Mouse (Mus musculus) intestine, postnatal 0 days (tissue): ENCODE results near the gene Cd99l2. TPM values are rescaled to one million over a fixed set of nuclear protein-coding genes. Genes with fewer than 3 reads are reported as not detected.

Experiments used
- ATAC-seq: fragments of 200-750 bp; cut with Nextera tagmentation; 2 replicates; pipeline ENCODE4 v1.8.0; 2017; ENCODE audit warnings: mild to moderate bottlenecking, moderate TSS enrichment, moderate library complexity
- H3K27ac ChIP-seq: fragments of 300-500 bp; sonication (generic); 2 replicates; pipeline ENCODE4 v1.5.1; 2014; ENCODE audit warnings: mild to moderate bottlenecking, low read depth, low read length, moderate library complexity
- H3K27me3 ChIP-seq: fragments of 300-500 bp; sonication (generic); replicated peaks from 2 replicates; pipeline ENCODE4 v1.6.1; 2014; ENCODE audit warnings: low read length, mixed read lengths; ENCODE audit not compliant: control insufficient read depth, insufficient read depth
- H3K36me3 ChIP-seq: fragments of 300-500 bp; sonication (generic); 2 replicates; pipeline ENCODE4 v1.6.1; 2014; ENCODE audit warnings: mild to moderate bottlenecking, moderate library complexity; ENCODE audit not compliant: control insufficient read depth, insufficient read depth
- H3K4me1 ChIP-seq: fragments of 300-500 bp; sonication (generic); replicated peaks from 2 replicates; pipeline ENCODE4 v1.6.1; 2014; ENCODE audit warnings: antibody characterized with exemption, low read length, mixed read lengths; ENCODE audit not compliant: control insufficient read depth, insufficient read depth
- H3K4me2 ChIP-seq: fragments of 300-500 bp; sonication (generic); replicated peaks from 2 replicates; pipeline ENCODE4 v1.6.1; 2014; ENCODE audit warnings: low read depth, mild to moderate bottlenecking, moderate library complexity
- H3K4me3 ChIP-seq: fragments of 300-500 bp; sonication (generic); 2 replicates; pipeline ENCODE4 v1.5.1; 2014; ENCODE audit warnings: low read depth, low read length
- H3K9ac ChIP-seq: fragments of 300-500 bp; sonication (generic); 2 replicates; pipeline ENCODE4 v1.6.1; 2014; ENCODE audit warnings: mild to moderate bottlenecking, low read depth, low read length
- H3K9me3 ChIP-seq: fragments of 300-500 bp; sonication (generic); 2 replicates; pipeline ENCODE4 v1.6.1; 2016; ENCODE audit warnings: mixed run types; ENCODE audit not compliant: control insufficient read depth
- CTCF ChIP-seq: sonication (generic); IDR thresholded peaks from 2 replicates; pipeline ENCODE4 v1.5.1; 2016; ENCODE audit warnings: low read depth, mild to moderate bottlenecking, control low read depth, antibody characterized with exemption, moderate library complexity
- WGBS: fragments of 180-500 bp; shearing (Covaris S2); extraction: QIAGEN DNeasy Blood & Tissue Kit; methylation state at CpG from one replicate; pipeline ENCODE4 v1.1.7; 2014; 5-methylcytosine and 5-hydroxymethylcytosine counted together
- polyA plus RNA-seq: library from polyadenylated mRNA; unstranded; fragments of >200 nt; fragmentation: Nextera tagmentation; extraction: Ambion mirVana; gene quantifications from 2 replicates; pipeline ENCODE4 v1.2.1, GENCODE M21; 2015

Cd99l2 gene
- polyA plus RNA-seq, 1 experiment from 2014 or later = 9.0 TPM

GRCm38 (mm10) chrX:71442916-71443315, 49.7 kb downstream of the Cd99l2 start:
- Histone ChIP-seq H3K27me3 (no peaks in the 10 kb centered on the region), H3K36me3 (no peaks in the 10 kb centered on the region), H3K27ac (no peak overlapping the region), H3K4me1 (no peaks in the 10 kb centered on the region), H3K9ac (no peak overlapping the region), H3K9me3 (no peaks in the 10 kb centered on the region), H3K4me3 (no peak overlapping the region), H3K4me2 (no peak overlapping the region)
- no peak for ATAC-seq
- no peak for TF ChIP-seq CTCF
- 76% methylated on average over 5 of the region's 5 CpGs for WGBS

GRCm38 (mm10) chrX:71439473-71439872, 53.2 kb downstream of the Cd99l2 start:
- no peak for ATAC-seq
- Histone ChIP-seq H3K27ac (no peak overlapping the region), H3K9ac (no peak overlapping the region), H3K4me3 (no peak overlapping the region), H3K27me3 (no peaks in the 10 kb centered on the region), H3K4me2 (no peak overlapping the region), H3K36me3 (no peaks in the 10 kb centered on the region), H3K9me3 (no peaks in the 10 kb centered on the region), H3K4me1 (no peaks in the 10 kb centered on the region)
- no peak for TF ChIP-seq CTCF
- 81% methylated on average over 6 of the region's 6 CpGs for WGBS

GRCm38 (mm10) chrX:71435542-71435941, 57.1 kb downstream of the Cd99l2 start:
- no peak for TF ChIP-seq CTCF
- Histone ChIP-seq H3K4me1 (no peaks in the 10 kb centered on the region), H3K9ac (no peak overlapping the region), H3K4me2 (no peak overlapping the region), H3K4me3 (no peak overlapping the region), H3K9me3 (no peaks in the 10 kb centered on the region), H3K27ac (no peak overlapping the region), H3K36me3 (no peaks in the 10 kb centered on the region), H3K27me3 (no peaks in the 10 kb centered on the region)
- 84% methylated on average over 2 of the region's 2 CpGs for WGBS
- no peak for ATAC-seq

GRCm38 (mm10) chrX:71434860-71435259, 57.8 kb downstream of the Cd99l2 start:
- no peak overlapping the region for H3K9ac ChIP-seq
- H3K27ac ChIP-seq = no peak overlapping the region
- H3K27me3 ChIP-seq = no peaks in the 10 kb centered on the region
- no peak overlapping the region for H3K4me2 ChIP-seq
- H3K36me3 ChIP-seq = no peaks in the 10 kb centered on the region
- ATAC-seq = no peak
- H3K9me3 ChIP-seq = no peaks in the 10 kb centered on the region
- no peak for TF ChIP-seq CTCF
- no peak overlapping the region for H3K4me3 ChIP-seq
- 82% methylated on average over 8 of the region's 8 CpGs for WGBS
- no peaks in the 10 kb centered on the region for H3K4me1 ChIP-seq

GRCm38 (mm10) chrX:71434448-71434847, 58.2 kb downstream of the Cd99l2 start:
- WGBS = 94% methylated on average over 1 of the region's 1 CpGs
- Histone ChIP-seq H3K9me3 (no peaks in the 10 kb centered on the region), H3K4me2 (no peak overlapping the region), H3K27me3 (no peaks in the 10 kb centered on the region), H3K27ac (no peak overlapping the region), H3K9ac (no peak overlapping the region), H3K4me3 (no peak overlapping the region), H3K36me3 (no peaks in the 10 kb centered on the region), H3K4me1 (no peaks in the 10 kb centered on the region)
- no peak for ATAC-seq
- no peak for TF ChIP-seq CTCF

GRCm38 (mm10) chrX:71430900-71431299, 61.7 kb downstream of the Cd99l2 start:
- 93% methylated on average over 5 of the region's 5 CpGs for WGBS
- no peak for ATAC-seq
- H3K27me3 ChIP-seq = no peaks in the 10 kb centered on the region
- H3K4me1 ChIP-seq = no peaks in the 10 kb centered on the region
- H3K27ac ChIP-seq = no peak overlapping the region
- H3K9me3 ChIP-seq = no peaks in the 10 kb centered on the region
- TF ChIP-seq CTCF = no peak
- H3K9ac ChIP-seq = no peak overlapping the region
- H3K36me3 ChIP-seq = no peaks in the 10 kb centered on the region
- H3K4me2 ChIP-seq = no peak overlapping the region
- H3K4me3 ChIP-seq = no peak overlapping the region

GRCm38 (mm10) chrX:71427491-71427890, 65.2 kb downstream of the Cd99l2 start:
- H3K36me3 ChIP-seq = no peaks in the 10 kb centered on the region; the same call in 1 of the 2 replicates
- H3K4me2 ChIP-seq = no peak overlapping the region
- no peak overlapping the region for H3K9ac ChIP-seq
- H3K27ac ChIP-seq = no peak overlapping the region
- H3K4me1 ChIP-seq = no peaks in the 10 kb centered on the region
- TF ChIP-seq CTCF = no peak
- no peaks in the 10 kb centered on the region for H3K9me3 ChIP-seq
- no peaks in the 10 kb centered on the region for H3K27me3 ChIP-seq
- ATAC-seq = no peak
- H3K4me3 ChIP-seq = no peak overlapping the region
